Mouse (Mus musculus) adrenal gland (tissue): ENCODE data around the gene Uxs1.

Experiments
- intact Hi-C: fragments of 180-260 bp; cut with DNase I; formaldehyde crosslinking; loops from one replicate; pipeline ENCODE4 v1.15.1; 2025

The Uxs1 gene

DNA sequence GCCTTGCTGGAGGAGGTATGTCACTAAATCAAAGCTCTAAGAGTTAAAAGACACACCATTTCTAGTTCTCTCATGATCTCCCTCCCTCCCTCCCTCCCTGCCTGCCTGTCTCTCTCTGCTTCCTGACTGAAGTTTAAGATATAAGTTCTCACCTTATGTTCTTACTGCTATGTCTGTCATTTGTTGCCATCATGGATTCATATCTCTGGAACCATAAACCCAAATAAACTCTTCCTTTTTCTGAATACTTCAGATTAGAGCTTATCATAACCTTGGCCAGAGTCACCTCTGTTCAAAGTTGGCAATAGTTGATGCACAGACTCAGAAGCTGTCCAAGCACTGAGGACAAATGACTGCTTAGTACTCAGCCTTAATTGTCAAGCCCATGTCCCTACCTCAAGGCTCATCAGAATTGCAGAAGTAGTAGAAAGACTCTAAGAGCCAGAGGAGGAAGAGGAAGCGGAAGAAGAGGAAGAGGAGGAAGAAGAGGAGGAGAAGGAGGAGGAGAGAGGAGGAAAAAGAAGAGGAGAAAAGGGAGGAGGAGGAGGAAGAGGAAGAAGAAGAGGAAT, 23.6 kb downstream of the Uxs1 start:
- intact Hi-C loops = no loop called here

DNA sequence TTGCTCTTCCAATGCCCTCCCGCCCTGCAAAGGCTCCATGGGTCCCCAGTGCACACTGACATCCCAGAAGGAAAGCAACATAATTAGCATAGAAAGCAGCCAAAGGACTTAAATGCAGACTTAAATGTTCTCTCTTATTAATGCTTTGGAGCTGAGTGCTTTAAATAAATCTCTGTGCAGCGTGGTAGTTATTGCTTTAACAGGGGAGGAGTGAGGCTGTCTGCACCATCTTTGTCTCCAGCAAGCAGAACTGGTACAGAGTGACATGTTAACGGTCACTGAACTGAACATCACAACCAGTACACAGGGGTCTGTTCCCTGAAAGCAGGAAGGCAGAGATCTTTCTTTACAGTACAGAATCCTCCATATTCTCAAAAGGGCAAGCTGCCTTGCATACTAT, 29.6 kb downstream of the Uxs1 start:
- intact Hi-C loops = no loop called here

DNA sequence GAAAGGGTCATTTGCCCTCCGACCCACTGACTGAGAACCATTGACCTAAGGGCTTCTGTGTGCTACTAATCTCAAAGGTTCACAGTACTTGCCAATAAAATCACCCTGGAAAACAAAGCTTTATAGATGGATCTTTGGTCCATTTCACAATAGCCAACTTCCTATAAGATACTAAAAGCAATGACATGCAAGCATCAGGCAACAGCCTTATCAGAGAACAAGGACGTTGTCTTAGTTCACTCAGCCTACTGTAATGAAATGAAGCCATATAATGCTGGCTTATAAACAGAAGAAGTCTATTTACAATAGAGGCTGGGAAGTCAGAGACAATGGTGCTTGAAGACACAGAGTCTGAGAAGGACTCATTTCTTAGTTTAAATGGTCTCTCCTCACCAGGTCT, 37.8 kb downstream of the Uxs1 start:
- intact Hi-C loops = no loop called here

DNA sequence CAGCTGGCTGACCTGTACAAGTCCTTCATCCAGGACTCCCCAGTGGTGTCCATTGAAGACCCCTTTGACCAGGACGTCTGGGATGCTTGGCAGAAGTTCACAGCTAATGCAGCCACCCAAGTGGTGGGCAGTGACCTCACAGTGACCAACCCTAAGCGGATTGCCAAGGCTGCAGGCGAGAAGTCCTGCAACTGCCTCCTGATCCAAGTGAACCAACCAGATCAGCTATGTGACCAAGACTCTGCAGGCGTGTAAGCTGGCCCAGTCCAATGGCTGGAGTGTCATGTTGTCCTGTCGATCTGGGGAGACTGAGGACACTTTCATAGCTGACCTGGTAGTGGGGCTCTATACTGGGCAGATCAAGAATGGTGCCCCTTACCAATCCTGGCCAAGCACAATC, 40.9 kb downstream of the Uxs1 start:
- intact Hi-C loops = no loop called here

DNA sequence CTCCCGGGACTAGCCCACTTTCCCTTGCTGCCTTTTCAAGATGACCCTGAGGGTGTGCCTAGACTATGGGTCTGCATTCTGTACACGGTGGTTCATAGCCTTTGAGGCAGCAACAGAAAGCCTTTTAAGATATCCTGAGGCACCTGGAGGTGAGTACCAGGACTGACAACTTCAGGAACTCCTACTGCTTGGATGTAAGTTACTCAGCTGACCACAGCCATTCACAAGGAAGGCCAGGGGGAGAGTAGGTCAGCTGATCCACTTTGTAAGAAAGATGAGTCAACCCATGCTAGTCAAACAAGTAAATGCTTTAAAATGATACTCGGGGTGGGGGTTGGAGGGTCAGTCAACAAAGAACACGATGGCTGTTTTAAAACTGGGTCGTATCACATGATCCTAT, 42.3 kb downstream of the Uxs1 start:
- intact Hi-C loops = no loop called here

DNA sequence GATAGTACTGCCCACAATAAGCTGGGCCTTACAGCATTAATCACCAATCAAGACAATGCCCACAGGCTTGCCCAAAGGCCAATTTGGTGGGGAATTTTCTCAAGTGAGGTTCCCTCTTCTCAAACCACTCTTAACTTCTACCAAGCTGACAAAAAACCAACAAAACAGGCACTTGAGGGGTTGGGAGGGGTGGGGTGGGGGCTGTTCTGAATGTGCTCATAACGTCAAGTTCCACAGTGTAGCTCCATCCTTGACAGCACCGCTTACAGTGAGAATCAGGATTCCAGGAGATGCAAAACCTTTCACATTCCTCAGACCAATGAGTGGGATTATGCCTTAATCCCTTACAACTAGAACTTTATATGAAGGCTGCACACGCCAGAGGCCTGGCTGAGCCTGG, 44.4 kb downstream of the Uxs1 start:
- intact Hi-C loops = no loop called here

DNA sequence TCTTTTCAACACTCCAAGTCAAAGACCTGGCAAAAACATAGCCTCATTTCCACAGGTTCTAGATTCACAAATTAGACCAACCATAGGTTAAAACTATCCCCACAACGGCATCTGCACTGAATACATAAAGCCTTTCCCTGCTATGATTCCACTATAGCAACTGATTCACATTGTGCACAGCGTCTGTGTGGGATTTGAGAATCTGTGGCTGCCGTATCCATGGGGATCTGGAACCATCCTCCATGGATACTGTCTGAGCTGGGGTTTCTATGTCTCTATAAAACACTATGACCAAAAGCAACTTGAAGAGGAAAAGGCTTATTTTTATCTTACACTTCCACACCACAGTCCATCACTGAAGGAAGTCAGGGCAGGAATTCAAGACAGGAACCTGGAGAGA, 44.9 kb downstream of the Uxs1 start:
- intact Hi-C loops = no loop called here

- intact Hi-C loops = no loop called here
Observed at GRCm38 (mm10) chr1:43781672-43782071, 45.9 kb downstream of the Uxs1 start.

DNA sequence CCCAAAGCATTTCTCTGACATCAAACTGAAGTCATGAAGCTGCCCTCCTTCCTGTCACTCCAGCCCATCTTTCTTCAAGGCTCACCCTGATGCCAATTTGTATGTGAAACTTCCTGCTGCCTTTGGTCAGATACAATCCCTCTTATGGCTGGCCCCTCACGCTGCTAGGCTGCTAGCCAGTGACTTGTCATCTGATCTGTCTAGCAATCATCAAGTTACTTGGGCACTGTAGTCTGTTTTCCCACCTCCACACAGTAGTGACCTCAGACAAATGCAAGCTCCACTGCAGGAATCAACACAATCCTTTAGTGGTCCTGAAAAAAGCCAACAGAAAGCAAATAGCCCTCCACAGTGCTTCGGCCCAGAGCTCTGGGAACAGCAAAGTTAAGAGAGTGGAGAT, 46.4 kb downstream of the Uxs1 start:
- intact Hi-C loops = no loop called here

- intact Hi-C loops = no loop called here
Observed at GRCm38 (mm10) chr1:43776106-43776505, 51.5 kb downstream of the Uxs1 start.

DNA sequence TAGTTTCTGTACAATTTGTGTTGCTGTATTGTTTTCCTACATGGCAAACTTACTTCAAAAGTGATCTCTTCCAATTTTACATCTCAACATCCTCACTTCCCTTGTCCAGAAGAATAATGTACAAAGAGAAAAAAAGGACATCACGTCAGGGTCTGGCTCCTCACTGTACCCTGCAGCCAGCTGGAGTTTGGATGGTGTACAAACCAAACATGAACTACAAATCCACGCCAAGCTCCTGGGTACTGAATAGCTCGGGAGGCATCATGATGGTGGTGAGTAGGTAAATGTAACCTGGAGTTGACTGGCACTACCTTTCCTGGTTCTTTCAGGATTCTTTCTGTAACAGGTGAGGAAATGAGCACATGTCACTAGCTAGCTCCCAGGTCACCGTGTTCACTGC, 53.5 kb downstream of the Uxs1 start:
- intact Hi-C loops = no loop called here

DNA sequence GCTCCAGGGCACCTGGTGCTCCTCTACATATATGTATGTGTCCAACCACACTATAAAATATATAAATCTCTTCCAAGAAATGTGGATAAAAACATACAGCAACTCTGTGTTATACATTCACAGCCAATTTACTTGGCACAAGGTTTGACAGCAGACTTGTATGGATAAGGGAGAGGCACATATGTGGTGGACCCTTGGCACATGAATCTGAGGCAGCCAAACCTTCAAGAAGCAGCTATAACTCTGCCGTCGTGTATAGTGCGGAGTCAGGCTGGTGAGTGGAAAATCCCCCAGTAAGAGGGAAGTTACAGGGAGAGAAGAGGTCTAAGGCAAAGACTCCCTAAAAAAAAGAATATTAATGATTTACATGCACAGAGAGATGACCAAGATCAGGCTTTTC, 54.9 kb downstream of the Uxs1 start:
- intact Hi-C loops = no loop called here

DNA sequence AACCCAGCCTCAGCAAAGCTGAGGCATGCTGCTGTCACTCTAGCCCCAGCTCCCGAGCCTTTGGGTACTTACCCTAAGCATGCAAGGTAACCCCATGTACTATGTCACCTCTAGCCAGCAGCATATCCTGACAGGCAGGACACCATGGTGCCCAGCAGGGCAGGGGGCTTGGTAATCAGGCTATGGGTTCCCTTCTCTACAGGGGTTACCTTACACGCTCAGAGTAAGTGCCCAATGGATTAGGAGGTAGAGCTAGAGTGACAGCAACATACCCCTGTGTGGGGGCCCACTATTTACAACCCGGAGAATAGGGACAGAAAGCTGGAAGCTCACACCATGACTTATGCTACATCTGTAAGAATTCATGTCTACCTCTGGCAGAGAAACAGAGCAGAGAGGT, 57.6 kb downstream of the Uxs1 start:
- intact Hi-C loops = no loop called here

DNA sequence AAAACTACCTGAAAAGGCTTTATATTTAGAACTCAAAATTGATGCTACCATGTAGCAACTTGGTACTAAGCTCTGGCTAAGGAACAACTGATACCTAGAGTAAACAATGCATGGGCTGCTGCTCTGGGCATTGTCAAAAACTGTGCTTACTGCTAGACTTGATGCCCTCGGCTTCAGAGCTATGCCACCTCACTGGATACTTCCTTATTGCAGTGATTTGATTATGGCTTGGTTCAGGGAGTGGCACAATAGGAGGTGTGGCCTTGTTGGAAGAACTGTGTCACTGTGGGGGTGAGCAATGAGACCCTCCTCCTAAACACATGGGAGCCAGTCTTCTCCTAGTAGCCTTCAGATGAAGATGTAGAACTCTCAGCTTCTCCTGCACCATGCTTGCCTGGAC, 58.3 kb downstream of the Uxs1 start:
- intact Hi-C loops = loop anchor here (10.0 kb wide), 1 partner anchor 295 kb away; the partner anchor contains the start of gene Gm8251

- intact Hi-C loops = loop anchor here (10.0 kb wide), 1 partner anchor 296 kb away; the partner anchor contains the start of gene Gm8251
Observed at GRCm38 (mm10) chr1:43768385-43768990, 59.1 kb downstream of the Uxs1 start.

DNA sequence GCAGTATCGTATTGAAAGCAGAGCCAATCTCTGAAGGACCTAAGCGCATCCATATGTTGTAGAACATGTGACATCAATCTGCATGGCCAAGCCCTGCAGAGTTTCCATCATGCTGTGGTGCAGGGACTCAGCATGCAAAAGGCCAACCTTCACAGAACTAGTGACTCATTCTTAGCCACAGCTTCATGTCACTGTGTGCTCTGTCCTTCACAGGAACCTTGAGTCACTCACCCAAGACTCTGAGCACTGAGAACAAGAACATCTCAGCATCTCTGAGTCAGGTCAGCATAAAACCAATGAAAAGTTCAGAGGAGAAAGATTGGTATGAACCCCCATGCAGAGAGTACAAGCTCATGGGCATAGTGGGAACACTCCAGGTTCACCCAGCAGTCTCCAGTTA, 61.3 kb downstream of the Uxs1 start:
- intact Hi-C loops = loop anchor here (10.0 kb wide), 1 partner anchor 298 kb away; the partner anchor contains the start of gene Gm8251

- intact Hi-C loops = loop anchor here (5.0 to 10.0 kb wide), 2 partner anchors 63 to 300 kb away; partner anchors contain the start of genes Gm8251 and Uxs1
Observed at GRCm38 (mm10) chr1:43764481-43764880, 63.1 kb downstream of the Uxs1 start.

GRCm38 (mm10) chr1:43760085-43760484, 67.5 kb downstream of the Uxs1 start:
- intact Hi-C loops = loop anchor here (1.0 to 10.0 kb wide), 3 partner anchors 67 to 305 kb away; partner anchors contain the start of genes Gm8251 and Uxs1

- intact Hi-C loops = no loop called here
Observed at GRCm38 (mm10) chr1:43754448-43755312, 72.9 kb downstream of the Uxs1 start.

GRCm38 (mm10) chr1:43738519-43738894, 89.1 kb downstream of the Uxs1 start:
- intact Hi-C loops = loop anchor here (5.0 to 10.0 kb wide), 2 partner anchors 84 to 436 kb away; no protein-coding TSS in a partner anchor

DNA sequence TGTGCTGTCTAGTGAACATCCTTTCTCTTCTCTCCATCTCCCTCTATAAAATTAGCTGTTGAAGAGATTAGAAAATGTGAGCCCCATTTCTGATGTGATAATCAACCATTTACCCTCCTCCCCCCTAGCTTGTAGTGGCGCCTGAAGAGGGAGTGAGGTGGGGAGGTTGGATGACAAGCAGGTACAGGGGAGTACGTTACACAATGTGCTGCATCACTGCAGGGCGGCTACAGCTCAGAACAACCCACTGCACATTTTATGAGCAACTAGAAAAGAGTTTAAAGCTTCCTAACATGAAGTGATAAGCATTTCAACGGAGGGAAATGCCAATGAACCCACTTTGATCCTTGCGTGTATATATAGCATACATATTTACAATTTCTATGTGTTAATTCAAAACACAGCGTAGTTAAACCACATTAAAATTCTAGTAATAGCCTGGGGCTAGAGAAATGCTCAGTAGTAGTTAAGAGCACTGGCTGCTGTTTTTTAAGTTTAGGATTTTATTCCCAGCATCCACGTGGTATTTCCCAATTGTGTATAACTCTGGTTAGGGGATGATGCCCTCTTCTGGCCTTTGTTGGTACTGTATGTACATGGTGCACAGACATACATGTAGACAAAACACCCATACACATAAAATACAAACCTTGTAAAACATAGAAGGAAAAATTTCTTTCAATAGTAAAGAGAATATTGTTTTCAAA, 89.6 kb downstream of the Uxs1 start:
- intact Hi-C loops = loop anchor here (5.0 to 10.0 kb wide), 2 partner anchors 83 to 436 kb away; no protein-coding TSS in a partner anchor
